Mouse (Mus musculus) 3T3-L1 (cell line): ENCODE results near the gene Btbd35f29.
"Not testable (repeated sequence)": the region's sequence is repeated elsewhere in the genome, so short reads cannot be mapped to it uniquely, and the experiment has no call there.

Experiments
- DNase-seq: peaks from one replicate; pipeline ENCODE4 v3.0.0-alpha.2; 2015; ENCODE audit warnings: low read depth, low spot score

Gene Btbd35f29

GRCm38 (mm10) chrX:31117374-31117773, at the start of gene Btbd35f29:
Btbd35f29 (plus strand) TSS chrX:31117674.
- not testable (repeated sequence) for DNase-seq

DNA sequence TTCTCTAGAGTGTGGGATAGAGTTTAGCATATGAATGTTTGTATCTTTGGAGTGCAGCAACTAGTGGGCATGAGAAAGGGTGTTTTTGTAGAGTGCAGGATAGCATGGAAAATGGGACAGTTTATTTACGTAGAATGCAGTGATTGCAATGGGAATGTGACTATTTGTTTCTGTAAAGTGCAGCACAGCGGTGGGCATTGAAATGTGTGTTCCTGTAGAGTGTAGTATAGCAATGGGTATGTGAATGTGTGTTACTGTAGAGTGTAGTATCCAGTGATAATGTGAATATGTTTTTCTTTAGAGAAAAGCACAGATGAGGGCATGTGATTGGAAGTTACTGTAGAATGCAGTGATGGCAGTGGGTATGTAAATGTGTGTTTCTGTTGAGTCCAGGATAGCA, 23.9 kb downstream of the Btbd35f29 start:
- not testable (repeated sequence) for DNase-seq

GRCm38 (mm10) chrX:31145144-31145543, 27.7 kb downstream of the Btbd35f29 start:
- not testable (repeated sequence) for DNase-seq

- not testable (repeated sequence) for DNase-seq
Observed at GRCm38 (mm10) chrX:31145835-31146234, 28.4 kb downstream of the Btbd35f29 start.

DNA sequence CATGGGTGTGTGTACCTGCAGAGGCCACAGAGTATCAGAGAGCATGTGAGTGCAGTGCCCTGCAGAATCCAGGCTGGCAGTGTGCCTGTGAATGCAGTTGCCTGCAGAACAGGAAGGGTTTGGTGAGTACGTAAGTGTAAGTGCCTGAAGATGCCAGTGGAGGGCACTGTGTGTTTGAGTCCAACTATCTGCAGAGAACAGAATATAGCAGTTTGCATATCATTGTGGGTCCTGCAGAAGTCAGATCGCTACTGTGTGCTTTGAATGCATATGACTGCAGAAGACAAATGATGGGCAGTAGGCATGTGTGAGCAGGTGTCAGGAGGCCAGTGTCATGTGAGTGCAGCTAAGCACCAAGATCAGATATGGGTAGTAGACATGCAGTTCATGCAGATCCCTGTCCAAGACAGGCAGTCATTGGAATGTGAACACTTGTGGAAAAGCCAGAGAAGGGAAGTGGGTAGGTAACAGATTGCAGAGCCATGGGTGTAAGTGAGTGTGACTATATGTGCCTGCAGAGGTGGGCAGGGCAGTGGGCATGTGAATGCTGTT, 41.1 kb downstream of the Btbd35f29 start:
- peak; percentile 16 for DNase-seq

DNA sequence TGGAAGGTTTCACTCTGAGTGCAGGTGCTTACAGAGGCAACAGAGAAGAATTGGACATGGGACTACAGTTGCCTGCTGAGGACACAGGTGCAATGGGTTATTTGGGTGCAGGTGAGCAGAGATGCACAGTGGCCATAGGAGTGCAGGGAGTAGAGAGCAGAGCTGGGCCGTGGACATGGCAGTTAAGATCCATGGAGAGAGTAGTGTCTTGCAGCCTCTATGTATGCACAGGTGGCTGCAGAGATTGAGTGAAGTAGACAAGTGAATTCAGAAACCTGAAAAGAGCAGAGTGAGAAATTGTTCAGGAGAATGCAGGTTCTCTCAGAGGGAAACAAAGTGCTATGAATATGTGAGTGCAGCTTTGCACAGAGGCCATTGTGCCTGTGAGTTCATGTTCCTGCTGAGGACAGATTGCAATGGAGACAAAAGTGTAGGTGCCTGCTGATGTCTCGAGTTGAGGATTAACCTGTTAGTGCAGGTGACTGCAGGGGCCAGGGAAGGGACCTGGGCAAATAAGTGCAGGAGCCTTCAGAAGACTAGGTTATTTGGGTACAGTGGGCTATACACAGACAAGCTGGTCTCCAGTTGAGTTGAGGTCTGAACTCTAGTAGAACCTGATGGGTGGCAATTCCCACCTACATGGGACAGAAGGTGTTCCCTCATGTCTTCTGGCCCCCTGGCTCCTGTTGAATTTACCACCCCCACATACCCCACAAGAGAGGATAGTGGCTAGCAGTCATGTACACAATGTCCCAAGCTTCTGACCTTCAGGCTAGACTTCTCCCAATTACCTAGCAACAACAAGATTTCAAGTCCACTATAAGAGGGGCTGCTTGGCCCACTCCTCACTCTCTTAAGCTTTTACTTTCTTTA, 42.2 kb downstream of the Btbd35f29 start:
- not testable (repeated sequence) for DNase-seq

DNA sequence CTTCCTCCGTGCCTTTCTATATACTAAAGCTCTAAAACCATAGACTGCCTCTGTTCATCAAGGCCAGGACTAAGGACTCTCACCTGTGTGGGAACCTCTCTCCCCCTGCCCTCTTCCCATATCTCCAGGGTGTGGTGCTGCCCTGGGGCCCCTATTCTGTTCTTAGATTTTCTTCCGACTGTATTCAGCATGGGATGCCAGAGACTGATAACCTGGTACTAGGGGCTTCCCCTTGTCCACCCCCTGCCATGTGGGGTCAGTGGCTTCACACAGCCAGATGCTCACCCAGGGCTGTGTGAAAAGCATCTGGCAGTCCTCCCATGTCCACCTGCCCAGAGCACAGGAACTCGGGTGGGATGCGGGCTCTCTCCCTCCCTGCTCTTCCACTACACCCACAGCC, 43.1 kb downstream of the Btbd35f29 start:
- DNase-seq, result not testable (repeated sequence)

GRCm38 (mm10) chrX:31162638-31163037, 45.2 kb downstream of the Btbd35f29 start:
- peak; percentile 13 for DNase-seq

GRCm38 (mm10) chrX:31165193-31165592, 47.7 kb downstream of the Btbd35f29 start:
- DNase-seq, result not testable (repeated sequence)
